Mouse (Mus musculus): ENCODE measurements around the gene AL732309.1. TPM values are rescaled to one million over a fixed set of nuclear protein-coding genes. Genes with fewer than 3 reads are reported as not detected.

Gene AL732309.1
- 4.5 and 6.1 TPM in 2 replicates for polyA plus RNA-seq (2014; fragmentation: Nextera tagmentation; extraction: Ambion mirVana)

- no peak for DNase-seq (ENCODE audit: low spot score)
- no peak within 1 kb of the TSS for H3K9ac ChIP-seq (ENCODE audit: low read depth, low read length)
- H3K4me1 ChIP-seq (ENCODE audit: control insufficient read depth, insufficient read depth, low read length), result peaks cover 4% of the 10 kb centered on the region
- no peaks in the 10 kb centered on the region for H3K9me3 ChIP-seq (ENCODE audit: control insufficient read depth, low read length)
- no peak within 1 kb of the TSS for H3K4me3 ChIP-seq (ENCODE audit: low read depth, low read length)
- H3K4me2 ChIP-seq (ENCODE audit: low read depth, low read length), result no peak within 1 kb of the TSS
- 89% methylated on average over 10 of the region's 10 CpGs for WGBS
- ATAC-seq (ENCODE audit: low read depth), result no peak
- peaks cover 39% of the 10 kb centered on the region for H3K36me3 ChIP-seq (ENCODE audit: control insufficient read depth, insufficient read depth, low read length)
- H3K27ac ChIP-seq (replicated peaks; ENCODE audit: low read depth, low read length), result no peak within 1 kb of the TSS
- H3K27me3 ChIP-seq (replicated peaks; ENCODE audit: control insufficient read depth, insufficient read depth, low read length), result peaks cover 10% of the 10 kb centered on the region
Measured at GRCm38 (mm10) chr2:25246183-25247072, at the start of gene AL732309.1. Gene AL732309.1, minus strand, starts transcription at chr2:25246863.

- 81% methylated on average over 9 of the region's 9 CpGs for WGBS
- Histone ChIP-seq H3K4me3 (ENCODE audit: low read depth, low read length) (no peak overlapping the region), H3K9ac (ENCODE audit: low read depth, low read length) (no peak overlapping the region), H3K27ac (replicated peaks; ENCODE audit: low read depth, low read length) (no peak overlapping the region), H3K9me3 (ENCODE audit: control insufficient read depth, low read length) (no peaks in the 10 kb centered on the region), H3K27me3 (replicated peaks; ENCODE audit: control insufficient read depth, insufficient read depth, low read length) (peaks cover 59% of the 10 kb centered on the region), H3K36me3 (ENCODE audit: control insufficient read depth, insufficient read depth, low read length) (no peaks in the 10 kb centered on the region), H3K4me2 (ENCODE audit: low read depth, low read length) (no peak overlapping the region), H3K4me1 (ENCODE audit: control insufficient read depth, insufficient read depth, low read length) (0 out of 2 replicates have a peak, but pooled peaks cover 4% of the 10 kb centered on the region)
- no peak for DNase-seq (ENCODE audit: low spot score)
- ATAC-seq (ENCODE audit: low read depth), result no peak
Measured at GRCm38 (mm10) chr2:25293706-25294105, 47.0 kb upstream of the AL732309.1 start.

GRCm38 (mm10) chr2:25292856-25293255, 46.2 kb upstream of the AL732309.1 start:
- Histone ChIP-seq H3K4me3 (ENCODE audit: low read depth, low read length) (no peak overlapping the region), H3K36me3 (ENCODE audit: control insufficient read depth, insufficient read depth, low read length) (no peaks in the 10 kb centered on the region), H3K27ac (replicated peaks; ENCODE audit: low read depth, low read length) (no peak overlapping the region), H3K9ac (ENCODE audit: low read depth, low read length) (no peak overlapping the region), H3K4me1 (ENCODE audit: control insufficient read depth, insufficient read depth, low read length) (0 out of 2 replicates have a peak, but pooled peaks cover 4% of the 10 kb centered on the region), H3K27me3 (replicated peaks; ENCODE audit: control insufficient read depth, insufficient read depth, low read length) (peaks cover 67% of the 10 kb centered on the region), H3K4me2 (ENCODE audit: low read depth, low read length) (no peak overlapping the region), H3K9me3 (ENCODE audit: control insufficient read depth, low read length) (no peaks in the 10 kb centered on the region)
- WGBS, result 0% methylated on average over 1 of the region's 1 CpGs
- peak; percentile 66 for DNase-seq (ENCODE audit: low spot score)
- peak; percentile 31; the same call in 1 of the 2 replicates for ATAC-seq (ENCODE audit: low read depth)

- no peak overlapping the region for H3K27ac ChIP-seq (replicated peaks; ENCODE audit: low read depth, low read length)
- no peaks in the 10 kb centered on the region for H3K9me3 ChIP-seq (ENCODE audit: control insufficient read depth, low read length)
- WGBS, result 4% methylated on average over 22 of the region's 43 CpGs
- DNase-seq (ENCODE audit: low spot score) (no peak), ATAC-seq (ENCODE audit: low read depth) (peak; percentile 48; the same call in 1 of the 2 replicates)
- H3K4me3 ChIP-seq (ENCODE audit: low read depth, low read length), result peak overlapping the region; percentile 38
- H3K36me3 ChIP-seq (ENCODE audit: control insufficient read depth, insufficient read depth, low read length), result no peaks in the 10 kb centered on the region
- H3K4me1 ChIP-seq (ENCODE audit: control insufficient read depth, insufficient read depth, low read length), result 0 out of 2 replicates have a peak, but pooled peaks cover 4% of the 10 kb centered on the region
- H3K27me3 ChIP-seq (replicated peaks; ENCODE audit: control insufficient read depth, insufficient read depth, low read length), result peaks cover 70% of the 10 kb centered on the region
- H3K9ac ChIP-seq (ENCODE audit: low read depth, low read length), result peak overlapping the region; percentile 46; the same call in 1 of the 2 replicates
- peak overlapping the region; percentile 57 for H3K4me2 ChIP-seq (ENCODE audit: low read depth, low read length)
Measured at GRCm38 (mm10) chr2:25292054-25292544, 45.4 kb upstream of the AL732309.1 start.

GRCm38 (mm10) chr2:25291184-25292053, 44.8 kb upstream of the AL732309.1 start:
- no peak for DNase-seq (ENCODE audit: low spot score)

GRCm38 (mm10) chr2:25290816-25291130, 44.1 kb upstream of the AL732309.1 start:
- under 1% methylated on average over 17 of the region's 18 CpGs for WGBS
- Histone ChIP-seq H3K27me3 (replicated peaks; ENCODE audit: control insufficient read depth, insufficient read depth, low read length) (peaks cover 67% of the 10 kb centered on the region), H3K4me1 (ENCODE audit: control insufficient read depth, insufficient read depth, low read length) (0 out of 2 replicates have a peak, but pooled peaks cover 4% of the 10 kb centered on the region), H3K9ac (ENCODE audit: low read depth, low read length) (no peak overlapping the region), H3K9me3 (ENCODE audit: control insufficient read depth, low read length) (no peaks in the 10 kb centered on the region), H3K4me2 (ENCODE audit: low read depth, low read length) (peak overlapping the region; percentile 47), H3K27ac (replicated peaks; ENCODE audit: low read depth, low read length) (no peak overlapping the region), H3K36me3 (ENCODE audit: control insufficient read depth, insufficient read depth, low read length) (peaks cover 7% of the 10 kb centered on the region), H3K4me3 (ENCODE audit: low read depth, low read length) (peak overlapping the region; percentile 27)
- ATAC-seq (ENCODE audit: low read depth), result no peak
- no peak for DNase-seq (ENCODE audit: low spot score)

More at GRCm38 (mm10) chr2:25291184-25292053, 44.8 kb upstream of the AL732309.1 start:
- H3K9ac ChIP-seq (ENCODE audit: low read depth, low read length), result no peak overlapping the region
- ATAC-seq (ENCODE audit: low read depth), result no peak
- WGBS, result 6% methylated on average over 26 of the region's 32 CpGs
- peaks cover 70% of the 10 kb centered on the region for H3K27me3 ChIP-seq (replicated peaks; ENCODE audit: control insufficient read depth, insufficient read depth, low read length)
- no peak overlapping the region for H3K27ac ChIP-seq (replicated peaks; ENCODE audit: low read depth, low read length)
- H3K9me3 ChIP-seq (ENCODE audit: control insufficient read depth, low read length), result no peaks in the 10 kb centered on the region
- H3K4me2 ChIP-seq (ENCODE audit: low read depth, low read length), result peak overlapping the region; percentile 57
- 0 out of 2 replicates have a peak, but pooled peaks cover 4% of the 10 kb centered on the region for H3K4me1 ChIP-seq (ENCODE audit: control insufficient read depth, insufficient read depth, low read length)
- 0 out of 2 replicates have a peak, but pooled peaks cover under 1% of the 10 kb centered on the region for H3K36me3 ChIP-seq (ENCODE audit: control insufficient read depth, insufficient read depth, low read length)
- H3K4me3 ChIP-seq (ENCODE audit: low read depth, low read length), result peak overlapping the region; percentile 38

GRCm38 (mm10) chr2:25290101-25290815, 43.6 kb upstream of the AL732309.1 start:
- Histone ChIP-seq H3K9me3 (ENCODE audit: control insufficient read depth, low read length) (no peaks in the 10 kb centered on the region), H3K27ac (replicated peaks; ENCODE audit: low read depth, low read length) (no peak overlapping the region), H3K27me3 (replicated peaks; ENCODE audit: control insufficient read depth, insufficient read depth, low read length) (peaks cover 62% of the 10 kb centered on the region), H3K9ac (ENCODE audit: low read depth, low read length) (no peak overlapping the region), H3K36me3 (ENCODE audit: control insufficient read depth, insufficient read depth, low read length) (peaks cover 12% of the 10 kb centered on the region), H3K4me3 (ENCODE audit: low read depth, low read length) (peak overlapping the region; percentile 27), H3K4me1 (ENCODE audit: control insufficient read depth, insufficient read depth, low read length) (0 out of 2 replicates have a peak, but pooled peaks cover 4% of the 10 kb centered on the region), H3K4me2 (ENCODE audit: low read depth, low read length) (peak overlapping the region; percentile 47)
- DNase-seq (ENCODE audit: low spot score), result no peak
- ATAC-seq (ENCODE audit: low read depth), result no peak
- under 1% methylated on average over 39 of the region's 54 CpGs for WGBS
